In genomic region chr11:104661106-104661505, GRCm38 (mm10) we compare ENCODE assay signal across 17 mouse cellular contexts. TPM values are rescaled to one million over a fixed set of nuclear protein-coding genes. Genes with fewer than 3 reads are reported as not detected.
DNase-seq lines count a peak whose midpoint lies in the region; ATAC-seq and TF ChIP-seq lines count a peak whose summit lies in the region.
"Had no signal": no experiment of that assay in that cellular context is flagged by ENCODE, and none has a peak within 500 bp of the region (broad histone marks: within the 10 kb centered on the region; RNA-seq: fewer than 3 reads in every experiment).

No protein-coding gene starts in this region.

- H3K27ac ChIP-seq in intestine, embryonic 15.5 days, result no peak overlapping the region
- H3K27ac ChIP-seq in lung, postnatal 0 days (ENCODE audit: low read length), result no peak overlapping the region
- H3K27ac ChIP-seq: midbrain, embryonic 12.5 days; neural tube, embryonic 13.5 days had no signal

- TF ChIP-seq CTCF in lung, postnatal 0 days (IDR thresholded peaks at IDR 0.05), result no peak

- no peaks in the 10 kb centered on the region for H3K27me3 ChIP-seq in intestine, embryonic 15.5 days (replicated peaks)
- H3K27me3 ChIP-seq in lung, postnatal 0 days (replicated peaks; ENCODE audit: insufficient read depth, low read length), result no peaks in the 10 kb centered on the region
- H3K27me3 ChIP-seq: CH12.LX; midbrain, embryonic 12.5 days; neural tube, embryonic 13.5 days had no signal

- H3K9me3 ChIP-seq in intestine, embryonic 15.5 days, result no peaks in the 10 kb centered on the region
- H3K9me3 ChIP-seq in lung, postnatal 0 days (ENCODE audit: low read length), result no peaks in the 10 kb centered on the region
- H3K9me3 ChIP-seq: midbrain, embryonic 12.5 days had no signal

- no peak for ATAC-seq in intestine, embryonic 15.5 days
- ATAC-seq in lung, postnatal 0 days, result no peak
- ATAC-seq: intestine, embryonic 16.5 days had no signal

- DNase-seq in spleen, postnatal 36 days (ENCODE audit: low spot score in 2 of 2), result peak; percentile 46 to 48
- no peak for DNase-seq in spleen, adult 12 weeks (ENCODE audit: low spot score)
- DNase-seq in liver, result peak; percentile 61
- DNase-seq in naive thymus-derived CD4-positive, alpha-beta T cell, adult 2 months (ENCODE audit: low read depth), result peak; percentile 90
- peak; percentile 9 for DNase-seq in yolk sac, embryonic 10.5 days (ENCODE audit: low spot score)
- DNase-seq in lung, postnatal 4 days, result no peak
- DNase-seq in lung, postnatal 0 days (ENCODE audit: low spot score), result no peak
- DNase-seq: adrenal gland, postnatal 14 days; gastrocnemius, postnatal 36 days; lung, embryonic 14.5 days; retina, postnatal 1 day had no signal

- no peak overlapping the region for H3K4me3 ChIP-seq in intestine, embryonic 15.5 days (replicated peaks)
- H3K4me3 ChIP-seq in lung, postnatal 0 days (ENCODE audit: low read depth, low read length), result no peak overlapping the region
- H3K4me3 ChIP-seq: midbrain, embryonic 12.5 days; neural tube, embryonic 13.5 days had no signal

- no peak overlapping the region for H3K4me2 ChIP-seq in intestine, embryonic 15.5 days (replicated peaks)
- H3K4me2 ChIP-seq in lung, postnatal 0 days (replicated peaks; ENCODE audit: low read depth, low read length), result no peak overlapping the region
- H3K4me2 ChIP-seq: lung, embryonic 14.5 days; midbrain, embryonic 12.5 days; neural tube, embryonic 13.5 days had no signal

- TF ChIP-seq EP300 in lung, postnatal 0 days (IDR thresholded peaks at IDR 0.05), result no peak

- H3K4me1 ChIP-seq in intestine, embryonic 15.5 days (replicated peaks), result 0 out of 2 replicates have a peak, but pooled peaks cover 4% of the 10 kb centered on the region
- H3K4me1 ChIP-seq in lung, postnatal 0 days (ENCODE audit: insufficient read depth, low read depth, low read length), result no peaks in the 10 kb centered on the region
- H3K4me1 ChIP-seq: midbrain, embryonic 12.5 days; neural tube, embryonic 13.5 days had no signal

- no peak overlapping the region for H3K9ac ChIP-seq in intestine, embryonic 15.5 days
- no peak overlapping the region for H3K9ac ChIP-seq in lung, postnatal 0 days (replicated peaks; ENCODE audit: low read depth)
- H3K9ac ChIP-seq: lung, embryonic 14.5 days; midbrain, embryonic 12.5 days; neural tube, embryonic 13.5 days had no signal

- peaks cover 5% of the 10 kb centered on the region; the same call in 1 of the 2 replicates for H3K36me3 ChIP-seq in intestine, embryonic 15.5 days
- no peaks in the 10 kb centered on the region for H3K36me3 ChIP-seq in lung, postnatal 0 days (ENCODE audit: insufficient read depth, low read length)
- H3K36me3 ChIP-seq: midbrain, embryonic 12.5 days; neural tube, embryonic 13.5 days had no signal

- 84% methylated on average over 5 of the region's 5 CpGs for WGBS in intestine, embryonic 15.5 days
- WGBS in lung, postnatal 0 days, result 80% methylated on average over 5 of the region's 5 CpGs

RNA-seq across cellular contexts. Expression of gene Gm11639, which starts 24.4 kb away (rescaled TPM):
- 0.01 TPM in 1 of 2 replicates, not detected in the other for polyA plus RNA-seq in intestine, embryonic 15.5 days (2015; fragmentation: Nextera tagmentation; extraction: Ambion mirVana)
- 0.01 TPM in 2 replicates for polyA plus RNA-seq in lung, postnatal 0 days (2015; fragmentation: Nextera tagmentation; extraction: Ambion mirVana)
- polyA plus RNA-seq: lung, embryonic 14.5 days; midbrain, embryonic 12.5 days; neural tube, embryonic 13.5 days; urinary bladder, adult 2 months had no signal

RNA-seq across cellular contexts. Expression of gene Itgb3, which starts 53.3 kb away (rescaled TPM):
- 5.0 and 5.5 TPM in 2 replicates for polyA plus RNA-seq in intestine, embryonic 15.5 days (2015; fragmentation: Nextera tagmentation; extraction: Ambion mirVana)
- polyA plus RNA-seq in lung, postnatal 0 days (2015; fragmentation: Nextera tagmentation; extraction: Ambion mirVana), result 6.9 and 7.1 TPM in 2 replicates

Comparison
In these comparisons a context has a peak if more than half of its experiments do, and no peak if none do; other contexts are left out.
1. DNase-seq: peak in spleen, postnatal 36 days (2 of 2), liver (single experiment), naive thymus-derived CD4-positive, alpha-beta T cell, adult 2 months (single experiment) and yolk sac, embryonic 10.5 days (single experiment); none in spleen, adult 12 weeks (single experiment), lung, postnatal 4 days (0 of 2) and lung, postnatal 0 days (single experiment).